Mouse (Mus musculus): ENCODE data around the gene Mob1a. TPM values are rescaled to one million over a fixed set of nuclear protein-coding genes. Genes with fewer than 3 reads are reported as not detected.
A peak's percentile ranks its signal among the peaks of the same experiment; 100 is the strongest.
"Not testable (repeated sequence)": the region's sequence is repeated elsewhere in the genome, so short reads cannot be mapped to it uniquely, and the experiment has no call there.

Gene Mob1a
- polyA plus RNA-seq, 1 experiment: 19.5 TPM

GRCm38 (mm10) chr6:83341387-83341786 is 15.6 kb downstream of the Mob1a start:
- 67% methylated on average over 3 of the region's 3 CpGs for WGBS
- H3K4me3 ChIP-seq (ENCODE audit: low read depth, low read length): no peak overlapping the region
- no peaks in the 10 kb centered on the region for H3K27me3 ChIP-seq (ENCODE audit: control insufficient read depth, insufficient read depth, low read length)
- H3K36me3 ChIP-seq (ENCODE audit: control insufficient read depth, insufficient read depth, low read length): peaks cover 54% of the 10 kb centered on the region
- TF ChIP-seq CTCF (IDR thresholded peaks at IDR 0.05; ENCODE audit: extremely low read depth, insufficient read length, insufficient replicate concordance, low read depth, low read length): no peak
- H3K27ac ChIP-seq (ENCODE audit: insufficient read depth, low read depth, low read length): no peak overlapping the region
- H3K4me1 ChIP-seq (ENCODE audit: control insufficient read depth, insufficient read depth, insufficient read length, low read length): no peaks in the 10 kb centered on the region

GRCm38 (mm10) chr6:83342957-83343356 is 17.1 kb downstream of the Mob1a start:
- H3K4me3 ChIP-seq (ENCODE audit: low read depth, low read length): no peak overlapping the region
- H3K36me3 ChIP-seq (ENCODE audit: control insufficient read depth, insufficient read depth, low read length): peaks cover 53% of the 10 kb centered on the region
- H3K27ac ChIP-seq (ENCODE audit: insufficient read depth, low read depth, low read length): no peak overlapping the region
- TF ChIP-seq CTCF (IDR thresholded peaks at IDR 0.05; ENCODE audit: extremely low read depth, insufficient read length, insufficient replicate concordance, low read depth, low read length) (no peak), POLR2A (IDR thresholded peaks at IDR 0.05; ENCODE audit: low read depth, low read length) (no peak)
- no peaks in the 10 kb centered on the region for H3K27me3 ChIP-seq (ENCODE audit: control insufficient read depth, insufficient read depth, low read length)
- no peaks in the 10 kb centered on the region for H3K4me1 ChIP-seq (ENCODE audit: control insufficient read depth, insufficient read depth, insufficient read length, low read length)
- 87% methylated on average over 2 of the region's 2 CpGs for WGBS

GRCm38 (mm10) chr6:83345285-83345684 is 19.5 kb downstream of the Mob1a start:
- not testable (repeated sequence) for H3K27ac ChIP-seq (ENCODE audit: insufficient read depth, low read depth, low read length); H3K4me1 ChIP-seq (ENCODE audit: control insufficient read depth, insufficient read depth, insufficient read length, low read length); H3K27me3 ChIP-seq (ENCODE audit: control insufficient read depth, insufficient read depth, low read length); H3K4me3 ChIP-seq (ENCODE audit: low read depth, low read length)
- WGBS: 87% methylated on average over 8 of the region's 8 CpGs
- peaks cover 34% of the 10 kb centered on the region for H3K36me3 ChIP-seq (ENCODE audit: control insufficient read depth, insufficient read depth, low read length)

GRCm38 (mm10) chr6:83347916-83348315 is 22.1 kb downstream of the Mob1a start:
- H3K27me3 ChIP-seq (ENCODE audit: control insufficient read depth, insufficient read depth, low read length): no peaks in the 10 kb centered on the region
- H3K27ac ChIP-seq (ENCODE audit: insufficient read depth, low read depth, low read length): no peak overlapping the region
- peaks cover 9% of the 10 kb centered on the region; the same call in 1 of the 2 replicates for H3K4me1 ChIP-seq (ENCODE audit: control insufficient read depth, insufficient read depth, insufficient read length, low read length)
- TF ChIP-seq CTCF (IDR thresholded peaks at IDR 0.05; ENCODE audit: extremely low read depth, insufficient read length, insufficient replicate concordance, low read depth, low read length) (no peak), POLR2A (IDR thresholded peaks at IDR 0.05; ENCODE audit: low read depth, low read length) (no peak)
- no peak overlapping the region for H3K4me3 ChIP-seq (ENCODE audit: low read depth, low read length)
- peaks cover 15% of the 10 kb centered on the region for H3K36me3 ChIP-seq (ENCODE audit: control insufficient read depth, insufficient read depth, low read length)
- 65% methylated on average over 3 of the region's 3 CpGs for WGBS

GRCm38 (mm10) chr6:83348873-83349272 is 23.1 kb downstream of the Mob1a start, which contains the start of gene Bola3:
TSS of gene Bola3 (plus strand) at chr6:83349147.
- peaks cover 15% of the 10 kb centered on the region for H3K36me3 ChIP-seq (ENCODE audit: control insufficient read depth, insufficient read depth, low read length)
- TF ChIP-seq POLR2A (IDR thresholded peaks at IDR 0.05; ENCODE audit: low read depth, low read length): no peak
- TF ChIP-seq CTCF (IDR thresholded peaks at IDR 0.05; ENCODE audit: extremely low read depth, insufficient read length, insufficient replicate concordance, low read depth, low read length): no peak
- H3K27me3 ChIP-seq (ENCODE audit: control insufficient read depth, insufficient read depth, low read length): no peaks in the 10 kb centered on the region
- peaks cover 9% of the 10 kb centered on the region; the same call in 1 of the 2 replicates for H3K4me1 ChIP-seq (ENCODE audit: control insufficient read depth, insufficient read depth, insufficient read length, low read length)
- H3K4me3 ChIP-seq (ENCODE audit: low read depth, low read length): peak within 1 kb of the TSS; percentile 78
- no peak within 1 kb of the TSS for H3K27ac ChIP-seq (ENCODE audit: insufficient read depth, low read depth, low read length)
- WGBS: 40% methylated on average over 6 of the region's 6 CpGs

- TF ChIP-seq POLR2A (IDR thresholded peaks at IDR 0.05; ENCODE audit: low read depth, low read length) (peak; percentile 81; the same call in 1 of the 2 replicates), CTCF (IDR thresholded peaks at IDR 0.05; ENCODE audit: extremely low read depth, insufficient read length, insufficient replicate concordance, low read depth, low read length) (peak; percentile 74)
- H3K4me1 ChIP-seq (ENCODE audit: control insufficient read depth, insufficient read depth, insufficient read length, low read length): peaks cover 12% of the 10 kb centered on the region; the same call in 1 of the 2 replicates
- 1% methylated on average over 53 of the region's 53 CpGs for WGBS
- peaks cover 15% of the 10 kb centered on the region for H3K36me3 ChIP-seq (ENCODE audit: control insufficient read depth, insufficient read depth, low read length)
- no peaks in the 10 kb centered on the region for H3K27me3 ChIP-seq (ENCODE audit: control insufficient read depth, insufficient read depth, low read length)
- no peak overlapping the region for H3K27ac ChIP-seq (ENCODE audit: insufficient read depth, low read depth, low read length)
- peak overlapping the region; percentile 78 for H3K4me3 ChIP-seq (ENCODE audit: low read depth, low read length)
Observed at GRCm38 (mm10) chr6:83349274-83349958, 23.6 kb downstream of the Mob1a start.

- H3K27ac ChIP-seq (ENCODE audit: insufficient read depth, low read depth, low read length): no peak overlapping the region
- no peak for TF ChIP-seq CTCF (IDR thresholded peaks at IDR 0.05; ENCODE audit: extremely low read depth, insufficient read length, insufficient replicate concordance, low read depth, low read length)
- no peak for TF ChIP-seq POLR2A (IDR thresholded peaks at IDR 0.05; ENCODE audit: low read depth, low read length)
- WGBS: 71% methylated on average over 7 of the region's 7 CpGs
Observed at GRCm38 (mm10) chr6:83350172-83350571, 24.4 kb downstream of the Mob1a start.

More at GRCm38 (mm10) chr6:83350172-83350571, 24.4 kb downstream of the Mob1a start:
- H3K36me3 ChIP-seq (ENCODE audit: control insufficient read depth, insufficient read depth, low read length): peaks cover 14% of the 10 kb centered on the region
- H3K4me3 ChIP-seq (ENCODE audit: low read depth, low read length): peak overlapping the region; percentile 78
- H3K27me3 ChIP-seq (ENCODE audit: control insufficient read depth, insufficient read depth, low read length): no peaks in the 10 kb centered on the region
- H3K4me1 ChIP-seq (ENCODE audit: control insufficient read depth, insufficient read depth, insufficient read length, low read length): peaks cover 19% of the 10 kb centered on the region; the same call in 1 of the 2 replicates
